Mouse (Mus musculus) heart, embryonic 12.5 days (tissue): ENCODE data around the gene Lefty1. TPM values are rescaled to one million over a fixed set of nuclear protein-coding genes. Genes with fewer than 3 reads are reported as not detected.
"Not testable (repeated sequence)": the region's sequence is repeated elsewhere in the genome, so short reads cannot be mapped to it uniquely, and the experiment has no call there.

ENCODE experiments used
- ATAC-seq: fragments of 200-750 bp; cut with Nextera tagmentation; 2 replicates; pipeline ENCODE4 v1.8.0; 2017; ENCODE audit warnings: moderate TSS enrichment, moderate library complexity; ENCODE audit not compliant: insufficient number of reproducible peaks, low FRiP score
- H3K27ac ChIP-seq: fragments of 300-500 bp; sonication (generic); 2 replicates; pipeline ENCODE4 v1.5.1; 2016; ENCODE audit warnings: mild to moderate bottlenecking, moderate library complexity; ENCODE audit not compliant: poor library complexity, severe bottlenecking
- H3K27me3 ChIP-seq: fragments of 300-500 bp; sonication (generic); replicated peaks from 2 replicates; pipeline ENCODE4 v1.6.1; 2016; ENCODE audit warnings: mild to moderate bottlenecking, moderate library complexity
- H3K36me3 ChIP-seq: fragments of 300-500 bp; sonication (generic); 2 replicates; pipeline ENCODE4 v1.6.1; 2016; ENCODE audit warnings: mild to moderate bottlenecking, moderate library complexity
- H3K4me1 ChIP-seq: fragments of 300-500 bp; sonication (generic); replicated peaks from 2 replicates; pipeline ENCODE4 v1.6.1; 2016; ENCODE audit warnings: mild to moderate bottlenecking
- H3K4me2 ChIP-seq: fragments of 300-500 bp; sonication (generic); 2 replicates; pipeline ENCODE4 v1.6.1; 2016; ENCODE audit warnings: mild to moderate bottlenecking, moderate library complexity
- H3K4me3 ChIP-seq: fragments of 300-500 bp; sonication (generic); 2 replicates; pipeline ENCODE4 v1.5.1; 2016; ENCODE audit warnings: mild to moderate bottlenecking
- H3K9ac ChIP-seq: fragments of 300-500 bp; sonication (generic); 2 replicates; pipeline ENCODE4 v1.6.1; 2016; ENCODE audit warnings: mild to moderate bottlenecking, moderate library complexity
- H3K9me3 ChIP-seq: fragments of 300-500 bp; sonication (generic); replicated peaks from 2 replicates; pipeline ENCODE4 v1.6.1; 2016; ENCODE audit warnings: mild to moderate bottlenecking, moderate library complexity
- WGBS: fragments of 180-500 bp; shearing (Covaris S2); methylation state at CpG from one replicate; pipeline ENCODE4 v1.1.7; 2016; 5-methylcytosine and 5-hydroxymethylcytosine counted together
- polyA plus RNA-seq: library from polyadenylated mRNA; unstranded; fragments of >200 nt; fragmentation: Nextera tagmentation; extraction: Ambion mirVana; gene quantifications from 2 replicates; pipeline ENCODE4 v1.2.1, GENCODE M21; 2016

Lefty1 gene
- polyA plus RNA-seq, 1 experiment from 2014 or later, result 1.00 TPM

DNA sequence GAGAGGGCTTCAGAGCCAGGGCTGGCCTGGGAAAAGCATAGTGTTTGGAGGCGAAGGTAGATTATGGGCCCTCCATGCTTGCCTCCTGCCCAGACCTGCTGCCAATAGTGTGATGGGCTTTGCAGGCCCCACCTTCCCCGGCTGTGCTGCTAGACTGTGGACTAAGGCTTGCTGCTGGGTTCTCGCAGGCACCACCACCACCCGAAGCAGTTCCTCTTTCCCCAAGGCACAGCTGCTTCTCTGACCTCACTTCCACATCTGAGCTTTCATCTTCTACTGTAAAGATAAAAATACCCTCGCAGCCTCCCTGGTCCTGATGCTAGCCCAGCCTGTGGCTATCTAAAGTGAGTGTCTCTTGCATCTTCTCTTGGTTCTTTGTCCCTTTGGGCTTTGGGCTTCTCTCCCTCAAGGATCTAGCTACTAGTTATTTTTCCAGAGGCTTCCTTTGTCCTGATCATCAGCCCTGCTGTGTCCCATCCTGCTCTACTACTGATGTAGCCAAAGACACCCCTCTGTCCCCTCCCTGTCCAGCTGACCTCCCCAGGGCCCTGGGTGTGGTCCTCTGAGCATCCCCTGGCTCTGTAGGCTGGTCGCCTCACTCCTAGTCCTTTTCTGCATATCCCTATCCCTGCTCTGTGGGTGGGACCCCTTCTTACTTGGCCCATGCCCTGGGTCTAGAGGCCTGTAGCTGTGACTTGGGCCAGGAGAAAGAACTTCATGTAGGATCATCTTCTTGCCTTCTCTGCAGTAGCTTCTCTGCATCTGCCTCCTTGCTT, 12.4 kb upstream of the Lefty1 start:
- no peak for ATAC-seq
- H3K27ac ChIP-seq, result no peak overlapping the region
- no peaks in the 10 kb centered on the region for H3K9me3 ChIP-seq
- H3K9ac ChIP-seq, result no peak overlapping the region
- 0 out of 2 replicates have a peak, but pooled peaks cover 5% of the 10 kb centered on the region for H3K4me1 ChIP-seq
- WGBS, result 53% methylated on average over 6 of the region's 6 CpGs
- H3K36me3 ChIP-seq, result no peaks in the 10 kb centered on the region
- no peaks in the 10 kb centered on the region; the same call in none of the 2 replicates for H3K27me3 ChIP-seq
- H3K4me3 ChIP-seq, result no peak overlapping the region
- no peak overlapping the region for H3K4me2 ChIP-seq

DNA sequence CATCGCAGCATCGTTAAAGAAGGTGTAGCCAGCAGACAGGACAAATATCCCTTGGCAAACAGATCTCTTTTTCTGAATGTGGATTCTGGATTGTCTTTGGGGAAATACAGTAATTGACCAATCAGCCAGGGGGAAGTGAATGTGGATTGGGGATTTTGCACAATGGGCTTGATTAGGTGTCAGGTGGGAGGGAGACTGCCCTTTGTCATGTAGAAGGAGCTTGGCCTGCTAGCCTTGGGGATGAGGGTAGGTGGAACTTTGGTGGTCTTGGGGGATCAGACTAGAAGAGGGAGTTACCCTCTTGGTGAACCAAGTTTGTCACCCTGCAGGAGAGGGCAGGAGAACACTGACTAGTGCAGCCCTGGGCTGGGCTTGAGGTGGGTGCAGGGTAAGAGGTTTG, 10.1 kb upstream of the Lefty1 start:
- Histone ChIP-seq H3K36me3 (no peaks in the 10 kb centered on the region), H3K4me2 (no peak overlapping the region), H3K4me1 (no peaks in the 10 kb centered on the region), H3K27ac (no peak overlapping the region), H3K9ac (no peak overlapping the region), H3K4me3 (no peak overlapping the region), H3K9me3 (no peaks in the 10 kb centered on the region), H3K27me3 (peaks cover 6% of the 10 kb centered on the region)
- ATAC-seq, result no peak
- 45% methylated on average over 2 of the region's 2 CpGs for WGBS

DNA sequence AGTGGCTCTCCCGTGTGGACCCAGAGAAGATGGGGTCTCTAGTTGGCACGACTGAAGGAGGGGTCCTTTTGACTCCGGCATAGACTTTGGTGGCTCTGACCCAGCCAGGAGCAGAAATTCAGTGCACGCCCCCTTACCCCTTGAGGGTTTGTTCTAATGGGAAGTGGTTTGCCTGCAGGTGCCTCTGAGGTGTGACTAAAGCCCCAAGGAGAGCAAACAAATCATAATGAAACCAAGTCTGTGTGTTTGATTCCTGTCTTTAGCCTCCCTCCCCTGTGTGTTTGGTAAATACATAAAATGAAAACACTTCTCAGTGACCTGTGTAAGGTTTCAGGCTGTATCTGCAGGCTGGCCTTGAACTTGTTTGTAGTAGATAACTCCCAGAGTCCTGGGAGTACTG, 8.5 kb upstream of the Lefty1 start:
- Histone ChIP-seq H3K9ac (no peak overlapping the region), H3K4me3 (no peak overlapping the region), H3K27me3 (0 out of 2 replicates have a peak, but pooled peaks cover 6% of the 10 kb centered on the region), H3K4me1 (no peaks in the 10 kb centered on the region), H3K36me3 (no peaks in the 10 kb centered on the region), H3K4me2 (no peak overlapping the region), H3K9me3 (no peaks in the 10 kb centered on the region; the same call in 1 of the 2 replicates), H3K27ac (no peak overlapping the region)
- WGBS, result 66% methylated on average over 4 of the region's 4 CpGs
- ATAC-seq, result no peak

DNA sequence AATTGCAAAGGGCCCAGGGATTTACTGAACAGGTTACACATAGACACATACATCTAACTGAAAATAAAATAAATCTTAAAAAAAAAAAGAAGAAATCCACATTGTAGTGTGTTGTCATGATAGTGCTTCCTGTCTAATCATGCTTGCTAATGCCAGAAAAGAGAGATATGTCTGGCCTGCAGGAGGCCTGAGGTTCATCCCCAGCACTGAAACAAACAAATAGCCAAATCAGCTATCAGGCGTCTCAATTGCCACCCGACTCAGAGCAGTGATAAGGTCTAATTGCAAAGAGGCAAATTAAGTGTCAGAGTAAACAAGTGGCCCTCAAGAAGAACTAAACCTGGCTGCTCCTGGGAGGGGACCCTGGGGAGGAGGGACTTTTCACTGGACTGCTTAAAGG, 5.2 kb upstream of the Lefty1 start:
- no peak overlapping the region for H3K27ac ChIP-seq
- H3K4me1 ChIP-seq, result 0 out of 2 replicates have a peak, but pooled peaks cover 2% of the 10 kb centered on the region
- H3K27me3 ChIP-seq, result peaks cover 23% of the 10 kb centered on the region
- WGBS, result 10% methylated on average over 2 of the region's 2 CpGs
- H3K9me3 ChIP-seq, result no peaks in the 10 kb centered on the region; the same call in 1 of the 2 replicates
- no peak overlapping the region for H3K4me3 ChIP-seq
- H3K4me2 ChIP-seq, result no peak overlapping the region
- no peak for ATAC-seq
- no peak overlapping the region for H3K9ac ChIP-seq
- H3K36me3 ChIP-seq, result no peaks in the 10 kb centered on the region

DNA sequence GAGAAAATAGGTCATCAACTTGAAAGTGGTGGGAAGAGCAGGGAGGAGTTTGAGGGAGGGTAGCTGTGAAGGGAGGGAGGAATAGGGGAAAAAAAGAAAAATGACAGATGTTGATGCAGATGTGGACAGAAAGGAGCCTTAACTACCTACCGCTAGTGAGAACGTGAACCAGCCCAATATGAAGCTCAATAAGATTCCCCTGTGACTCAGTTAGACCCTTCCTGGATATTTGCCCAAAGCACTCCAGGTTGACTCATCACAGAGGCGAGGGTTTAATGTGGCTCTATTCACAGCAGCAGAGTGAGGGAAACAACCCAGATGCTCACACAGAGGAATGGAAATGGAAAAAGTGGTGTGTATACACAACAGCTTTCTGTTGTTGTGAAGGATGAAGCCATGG, 3.7 kb upstream of the Lefty1 start:
- ATAC-seq, result no peak
- Histone ChIP-seq H3K4me2 (no peak overlapping the region), H3K9me3 (no peaks in the 10 kb centered on the region; the same call in 1 of the 2 replicates), H3K27me3 (peaks cover 38% of the 10 kb centered on the region), H3K4me3 (no peak overlapping the region), H3K27ac (no peak overlapping the region), H3K9ac (no peak overlapping the region), H3K36me3 (no peaks in the 10 kb centered on the region), H3K4me1 (0 out of 2 replicates have a peak, but pooled peaks cover 7% of the 10 kb centered on the region)
- WGBS, result 66% methylated on average over 3 of the region's 3 CpGs

DNA sequence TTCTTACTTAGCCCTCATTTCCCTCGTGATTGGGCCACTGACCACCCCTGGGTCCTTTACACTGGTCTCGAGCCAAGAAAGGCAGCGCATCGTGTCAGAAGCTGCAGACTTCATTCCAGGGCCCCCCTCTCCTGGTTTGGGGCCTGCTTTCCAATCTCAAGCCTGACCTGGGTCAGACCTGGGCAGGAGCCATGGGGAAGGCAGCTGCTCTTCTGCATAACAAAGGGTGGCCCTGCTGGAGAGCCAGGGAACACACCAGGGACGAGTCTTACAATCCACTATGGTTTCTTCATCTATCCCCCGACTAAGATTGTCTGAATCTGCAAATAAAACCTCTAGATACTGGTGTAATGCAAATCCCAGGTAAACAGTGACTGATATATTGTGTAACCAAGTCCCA, 1.2 kb upstream of the Lefty1 start:
- no peak for ATAC-seq
- no peak overlapping the region for H3K27ac ChIP-seq
- no peaks in the 10 kb centered on the region for H3K36me3 ChIP-seq
- no peak overlapping the region for H3K4me2 ChIP-seq
- 0 out of 2 replicates have a peak, but pooled peaks cover 7% of the 10 kb centered on the region for H3K4me1 ChIP-seq
- no peak overlapping the region for H3K4me3 ChIP-seq
- H3K27me3 ChIP-seq, result peaks cover 47% of the 10 kb centered on the region
- WGBS, result 21% methylated on average over 6 of the region's 6 CpGs
- 0 out of 2 replicates have a peak overlapping the region, but pooled peaks have one; percentile 38 for H3K9ac ChIP-seq
- no peaks in the 10 kb centered on the region; the same call in 1 of the 2 replicates for H3K9me3 ChIP-seq

DNA sequence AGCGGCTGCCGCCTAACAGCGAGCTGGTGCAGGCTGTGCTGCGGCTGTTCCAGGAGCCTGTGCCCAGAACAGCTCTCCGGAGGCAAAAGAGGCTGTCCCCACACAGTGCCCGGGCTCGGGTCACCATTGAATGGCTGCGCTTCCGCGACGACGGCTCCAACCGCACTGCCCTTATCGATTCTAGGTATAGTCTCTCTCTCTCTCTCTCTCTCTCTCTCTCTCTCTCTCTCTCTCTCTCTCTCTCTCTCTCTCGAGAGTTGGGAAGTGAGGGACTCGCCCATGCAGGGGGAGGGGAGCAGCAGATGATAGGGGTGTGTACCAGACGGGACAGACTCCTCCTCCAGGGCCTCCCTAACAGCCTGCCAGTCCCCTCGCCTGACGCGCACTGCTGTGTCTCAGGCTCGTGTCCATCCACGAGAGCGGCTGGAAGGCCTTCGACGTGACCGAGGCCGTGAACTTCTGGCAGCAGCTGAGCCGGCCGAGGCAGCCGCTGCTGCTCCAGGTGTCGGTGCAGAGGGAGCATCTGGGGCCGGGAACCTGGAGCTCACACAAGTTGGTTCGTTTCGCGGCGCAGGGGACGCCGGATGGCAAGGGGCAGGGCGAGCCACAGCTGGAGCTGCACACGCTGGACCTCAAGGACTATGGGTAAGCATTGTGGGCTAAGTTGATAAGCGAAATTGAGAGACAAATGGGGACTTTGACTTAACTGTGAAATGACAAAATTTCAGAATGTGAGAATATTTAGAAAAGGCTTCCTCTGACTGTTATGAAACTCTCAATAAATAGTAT, 2.0 kb downstream of the Lefty1 start:
- H3K4me1 ChIP-seq, result peaks cover 17% of the 10 kb centered on the region
- not testable (repeated sequence) for H3K27ac ChIP-seq, H3K9me3 ChIP-seq, H3K36me3 ChIP-seq
- peaks cover 47% of the 10 kb centered on the region for H3K27me3 ChIP-seq
- peak overlapping the region; percentile 72 for H3K4me2 ChIP-seq
- peak overlapping the region; percentile 29; the same call in 1 of the 2 replicates for H3K9ac ChIP-seq
- 2% methylated on average over 40 of the region's 41 CpGs for WGBS
- H3K4me3 ChIP-seq, result peak overlapping the region; percentile 43
- ATAC-seq, result peak; percentile 86

DNA sequence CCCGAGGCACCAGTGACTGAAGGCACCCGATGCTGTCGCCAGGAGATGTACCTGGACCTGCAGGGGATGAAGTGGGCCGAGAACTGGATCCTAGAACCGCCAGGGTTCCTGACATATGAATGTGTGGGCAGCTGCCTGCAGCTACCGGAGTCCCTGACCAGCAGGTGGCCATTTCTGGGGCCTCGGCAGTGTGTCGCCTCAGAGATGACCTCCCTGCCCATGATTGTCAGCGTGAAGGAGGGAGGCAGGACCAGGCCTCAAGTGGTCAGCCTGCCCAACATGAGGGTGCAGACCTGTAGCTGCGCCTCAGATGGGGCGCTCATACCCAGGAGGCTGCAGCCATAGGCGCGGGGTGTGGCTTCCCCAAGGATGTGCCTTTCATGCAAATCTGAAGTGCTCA, 2.8 kb downstream of the Lefty1 start:
- not testable (repeated sequence) for H3K36me3 ChIP-seq, H3K9me3 ChIP-seq, H3K4me3 ChIP-seq, ATAC-seq, H3K4me2 ChIP-seq, H3K27ac ChIP-seq, H3K9ac ChIP-seq
- 43% methylated on average over 13 of the region's 13 CpGs for WGBS
- H3K4me1 ChIP-seq, result peaks cover 19% of the 10 kb centered on the region
- H3K27me3 ChIP-seq, result peaks cover 47% of the 10 kb centered on the region

DNA sequence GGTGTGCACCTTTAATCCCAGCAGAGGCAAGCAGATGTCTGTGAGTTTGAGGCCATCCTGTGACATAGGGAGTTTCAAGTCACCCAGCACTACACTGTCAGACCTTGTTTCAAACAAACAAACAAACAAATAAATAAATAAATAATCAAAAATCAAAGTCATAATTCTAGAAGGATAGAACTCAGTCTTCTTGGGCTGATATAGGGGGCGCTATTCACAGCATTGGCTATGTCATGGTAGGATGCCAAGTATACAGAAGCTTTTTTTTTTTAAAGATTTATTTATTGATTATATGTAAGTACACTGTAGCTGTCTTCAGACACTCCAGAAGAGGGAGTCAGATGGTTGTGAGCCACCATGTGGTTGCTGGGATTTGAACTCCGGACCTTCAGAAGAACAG, 4.0 kb downstream of the Lefty1 start:
- H3K9ac ChIP-seq, ATAC-seq, H3K4me3 ChIP-seq, H3K4me2 ChIP-seq, H3K27ac ChIP-seq, H3K36me3 ChIP-seq, H3K9me3 ChIP-seq: not testable (repeated sequence)
- 73% methylated on average over 2 of the region's 2 CpGs for WGBS
- H3K4me1 ChIP-seq, result peaks cover 27% of the 10 kb centered on the region
- peaks cover 38% of the 10 kb centered on the region for H3K27me3 ChIP-seq

DNA sequence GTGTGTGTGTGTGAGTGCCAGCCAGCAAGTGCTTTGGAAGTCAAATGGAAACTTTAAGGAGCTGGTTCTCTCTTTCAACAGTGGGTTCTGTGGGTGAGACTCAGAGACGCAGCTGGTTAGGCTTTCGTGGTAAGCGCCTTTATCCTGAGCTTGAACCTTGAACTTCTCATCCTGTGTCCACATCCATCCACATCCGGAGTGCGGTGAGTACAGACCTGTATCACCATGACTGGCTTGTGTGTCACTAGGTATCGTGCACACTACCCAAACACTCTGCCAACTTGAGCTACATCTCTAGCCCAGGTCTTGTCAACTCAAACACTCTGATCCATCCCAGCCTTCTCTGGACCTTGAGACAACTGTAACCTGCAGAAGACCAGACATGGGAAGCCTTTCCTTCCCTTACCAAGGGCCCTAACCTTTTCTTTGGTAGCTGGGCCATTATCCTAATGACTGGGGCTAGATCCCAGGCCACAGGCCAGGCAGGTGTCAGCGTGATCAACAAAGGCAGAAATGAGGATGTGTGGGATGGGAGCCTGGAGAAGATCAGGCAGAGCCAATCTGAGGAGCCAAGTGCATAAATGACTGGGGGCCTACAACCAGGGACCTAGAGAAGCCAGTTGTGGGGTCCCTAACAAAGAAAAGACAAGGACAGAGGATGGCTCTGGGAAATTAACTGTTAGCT, 6.1 kb downstream of the Lefty1 start:
- Histone ChIP-seq H3K4me1 (peaks cover 41% of the 10 kb centered on the region), H3K36me3 (no peaks in the 10 kb centered on the region), H3K9ac (peak overlapping the region; percentile 84), H3K4me3 (peak overlapping the region; percentile 92; the same call in 1 of the 2 replicates), H3K27ac (no peak overlapping the region), H3K9me3 (no peaks in the 10 kb centered on the region), H3K27me3 (peaks cover 16% of the 10 kb centered on the region), H3K4me2 (peak overlapping the region; percentile 87)
- ATAC-seq, result no peak
- 91% methylated on average over 7 of the region's 7 CpGs for WGBS

DNA sequence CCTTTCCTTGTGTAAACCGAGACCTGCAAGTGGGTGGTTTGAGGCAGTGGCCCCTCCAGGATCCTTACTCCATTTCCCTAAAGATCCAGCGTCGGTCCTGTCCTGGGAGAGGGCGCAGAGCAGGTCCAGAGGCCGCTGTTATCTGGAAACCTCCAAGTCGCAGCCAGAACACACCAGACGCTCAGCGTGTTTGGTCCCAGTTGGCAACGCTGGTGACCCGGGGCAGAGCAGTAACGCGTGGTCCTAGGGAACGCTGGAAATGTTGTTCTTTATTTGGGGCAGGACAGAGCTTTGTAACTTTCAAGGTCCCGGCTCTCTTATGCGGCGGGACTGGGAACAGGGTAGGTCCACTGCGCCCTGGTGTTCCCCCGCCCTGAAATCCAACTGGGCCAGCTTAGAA, 6.9 kb downstream of the Lefty1 start:
- 0 out of 2 replicates have a peak, but pooled peaks cover 3% of the 10 kb centered on the region for H3K36me3 ChIP-seq
- peak overlapping the region; percentile 92 for H3K4me3 ChIP-seq
- under 1% methylated on average over 18 of the region's 18 CpGs for WGBS
- ATAC-seq, result peak; percentile 9; the same call in 1 of the 2 replicates
- peak overlapping the region; percentile 69 for H3K27ac ChIP-seq
- peak overlapping the region; percentile 87 for H3K4me2 ChIP-seq
- H3K9me3 ChIP-seq, result no peaks in the 10 kb centered on the region
- peaks cover 47% of the 10 kb centered on the region for H3K4me1 ChIP-seq
- peaks cover 10% of the 10 kb centered on the region for H3K27me3 ChIP-seq
- peak overlapping the region; percentile 84 for H3K9ac ChIP-seq
